Comparison of ENCODE assay signal across 8 mouse cellular contexts in the genomic region with DNA sequence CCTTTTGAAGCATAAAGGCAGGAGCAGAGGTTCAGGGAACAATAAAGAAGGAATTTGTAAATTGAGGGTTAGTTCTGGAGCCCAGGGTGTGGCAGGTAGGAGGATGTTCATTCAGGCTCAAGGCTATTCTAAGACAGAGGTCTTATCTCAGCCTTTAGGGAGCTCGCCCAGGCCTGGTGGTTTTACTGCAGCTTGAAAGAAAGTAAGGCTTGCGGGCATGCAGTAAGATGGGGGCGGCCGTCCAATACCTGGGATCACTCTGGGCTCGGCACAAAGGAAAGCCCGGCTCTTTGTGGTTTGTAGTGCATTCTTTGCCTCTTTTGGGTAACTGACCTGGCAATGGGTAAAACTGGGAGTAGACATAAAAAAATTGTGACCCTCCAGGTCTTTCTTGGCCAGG. TPM values are rescaled to one million over a fixed set of nuclear protein-coding genes. Genes with fewer than 3 reads are reported as not detected.
DNase-seq lines count a peak whose midpoint lies in the region; ATAC-seq and TF ChIP-seq lines count a peak whose summit lies in the region.

No protein-coding gene starts in this region.

- no peaks in the 10 kb centered on the region; the same call in 1 of the 2 replicates for H3K4me1 ChIP-seq in bone marrow, adult 2 months (ENCODE audit: control insufficient read depth, insufficient read depth, low read length)
- H3K4me1 ChIP-seq in forebrain, embryonic 14.5 days (ENCODE audit: control insufficient read depth, insufficient read depth, low read length) = peaks cover 10% of the 10 kb centered on the region; the same call in 1 of the 2 replicates
- peaks cover 19% of the 10 kb centered on the region for H3K4me1 ChIP-seq in kidney, embryonic 16.5 days (ENCODE audit: insufficient read depth, low read length)

- intact Hi-C loops in left cerebral cortex, postnatal 4 days (cut with DNase I) = no loop called here

- H3K27me3 ChIP-seq in forebrain, embryonic 14.5 days (replicated peaks; ENCODE audit: control insufficient read depth, insufficient read depth, low read length) = no peaks in the 10 kb centered on the region
- no peaks in the 10 kb centered on the region for H3K27me3 ChIP-seq in kidney, embryonic 16.5 days (ENCODE audit: insufficient read depth, low read length)

- 45% methylated on average over 6 of the region's 6 CpGs for WGBS in bone marrow, adult 2 months
- WGBS in forebrain, embryonic 14.5 days = 26% methylated on average over 6 of the region's 6 CpGs
- WGBS in kidney, embryonic 16.5 days = 22% methylated on average over 6 of the region's 6 CpGs

- H3K9me3 ChIP-seq in forebrain, embryonic 14.5 days (replicated peaks; ENCODE audit: control insufficient read depth, low read length) = no peaks in the 10 kb centered on the region
- H3K9me3 ChIP-seq in kidney, embryonic 16.5 days (ENCODE audit: low read length) = 0 out of 2 replicates have a peak, but pooled peaks cover 2% of the 10 kb centered on the region

- H3K9ac ChIP-seq in forebrain, embryonic 14.5 days (ENCODE audit: low read length) = peak overlapping the region; percentile 84; the same call in 1 of the 2 replicates
- H3K9ac ChIP-seq in kidney, embryonic 16.5 days (replicated peaks; ENCODE audit: low read length) = peak overlapping the region; percentile 81

- peaks cover 19% of the 10 kb centered on the region for H3K36me3 ChIP-seq in forebrain, embryonic 14.5 days (ENCODE audit: control insufficient read depth, insufficient read depth, low read length)
- H3K36me3 ChIP-seq in kidney, embryonic 16.5 days (ENCODE audit: insufficient read depth, low read length) = peaks cover 15% of the 10 kb centered on the region

- H3K4me3 ChIP-seq in bone marrow, adult 2 months (replicated peaks; ENCODE audit: control insufficient read depth, low read depth, low read length) = peak overlapping the region; percentile 89
- H3K4me3 ChIP-seq in forebrain, embryonic 14.5 days (ENCODE audit: low read depth, low read length) = peak overlapping the region; percentile 88
- peak overlapping the region; percentile 88 for H3K4me3 ChIP-seq in kidney, embryonic 16.5 days (ENCODE audit: low read length)

- peak overlapping the region; percentile 59 for H3K4me2 ChIP-seq in forebrain, embryonic 14.5 days (ENCODE audit: low read length)
- peak overlapping the region; percentile 58 for H3K4me2 ChIP-seq in kidney, embryonic 16.5 days (replicated peaks; ENCODE audit: low read depth, low read length)

- H3K27ac ChIP-seq in bone marrow, adult 2 months (ENCODE audit: control insufficient read depth, insufficient read depth, low read depth, low read length, poor library complexity) = no peak overlapping the region
- peak overlapping the region; percentile 82 for H3K27ac ChIP-seq in forebrain, embryonic 14.5 days (ENCODE audit: low read depth, low read length)
- H3K27ac ChIP-seq in kidney, embryonic 16.5 days (ENCODE audit: low read length) = peak overlapping the region; percentile 96

- peak; percentile 2 for DNase-seq in ovary, adult 18-20 months (ENCODE audit: low spot score)
- no peak for DNase-seq in ovary, postnatal 10 days (ENCODE audit: low spot score)
- DNase-seq in forebrain, embryonic 14.5 days (ENCODE audit: low spot score) = peak; percentile 10
- peak; percentile 54 for DNase-seq in yolk sac, embryonic 10.5 days (ENCODE audit: low spot score)
- no peak for DNase-seq in left cerebral cortex, postnatal 4 days

- no peak for ATAC-seq in forebrain, embryonic 14.5 days
- ATAC-seq in kidney, embryonic 16.5 days (ENCODE audit: low FRiP score, low TSS enrichment) = no peak
- ATAC-seq in megakaryocyte progenitor cell, adult 5-6 weeks (replicated peaks; ENCODE audit: poor library complexity) = peak; percentile 26; the same call in 1 of the 2 replicates

- no peak for TF ChIP-seq POLR2A in bone marrow, adult 2 months (IDR thresholded peaks at IDR 0.05; ENCODE audit: borderline replicate concordance, control insufficient read depth, low read depth, low read length)

- TF ChIP-seq CTCF in bone marrow, adult 2 months (IDR thresholded peaks at IDR 0.05; ENCODE audit: control insufficient read depth, insufficient read depth, low read length) = no peak

RNA-seq across cellular contexts. Expression of a gene that starts 0.8 kb away (rescaled TPM):
- polyA plus RNA-seq in bone marrow, adult 2 months (2011; ENCODE audit: insufficient read depth, insufficient read length, low replicate concordance, missing spikeins) = 2.6 and 11.8 TPM in 2 replicates
- 2.9 and 4.3 TPM in 2 replicates for polyA plus RNA-seq in forebrain, embryonic 14.5 days (2014; fragmentation: Nextera tagmentation; extraction: Ambion mirVana)
- 15.8 and 16.5 TPM in 2 replicates for polyA plus RNA-seq in kidney, embryonic 16.5 days (2015; fragmentation: Nextera tagmentation; extraction: Ambion mirVana)
- total RNA-seq in megakaryocyte progenitor cell, adult 5-6 weeks (2015) = 17.2 and 22.3 TPM in 2 replicates
- total RNA-seq in megakaryocyte progenitor cell, adult 5-6 weeks (2017) = 38.4 and 53.5 TPM in 2 replicates
- total RNA-seq in left cerebral cortex, postnatal 4 days (2021) = 1 to 10 TPM; 5.1 to 5.4 TPM

RNA-seq across cellular contexts. Expression of a gene that starts 29.0 kb away (rescaled TPM):
- polyA plus RNA-seq in bone marrow, adult 2 months (2011; ENCODE audit: insufficient read depth, insufficient read length, low replicate concordance, missing spikeins) = 1.2 and 3.2 TPM in 2 replicates
- polyA plus RNA-seq in forebrain, embryonic 14.5 days (2014; fragmentation: Nextera tagmentation; extraction: Ambion mirVana) = 9.2 and 15.7 TPM in 2 replicates
- polyA plus RNA-seq in kidney, embryonic 16.5 days (2015; fragmentation: Nextera tagmentation; extraction: Ambion mirVana) = 11.4 and 14.2 TPM in 2 replicates
- 14.5 and 19.5 TPM in 2 replicates for total RNA-seq in megakaryocyte progenitor cell, adult 5-6 weeks (2015)
- total RNA-seq in megakaryocyte progenitor cell, adult 5-6 weeks (2017) = 7.2 and 8.0 TPM in 2 replicates
- total RNA-seq in left cerebral cortex, postnatal 4 days (2021) = 10 to 100 TPM; 25.4 to 28.2 TPM

Comparison
In these comparisons a context has a peak if more than half of its experiments do, and no peak if none do; other contexts are left out.
1. DNase-seq: peak in ovary, adult 18-20 months (single experiment), forebrain, embryonic 14.5 days (single experiment) and yolk sac, embryonic 10.5 days (single experiment); none in ovary, postnatal 10 days (single experiment) and left cerebral cortex, postnatal 4 days (single experiment).
2. Peak in every context shown above with its lines, with median percentiles within 50 percentile points of each other: H3K4me3 ChIP-seq.